Mouse (Mus musculus) G1E-ER4 (cell line): ENCODE results near the gene Faap20. TPM values are rescaled to one million over a fixed set of nuclear protein-coding genes. Genes with fewer than 3 reads are reported as not detected.

Source experiments
- GATA1 ChIP-seq: IDR thresholded peaks from one replicate; pipeline ENCODE4 v1.8.0; 2012; ENCODE audit warnings: low read length, inconsistent platforms
- polyA plus RNA-seq: library from polyadenylated mRNA; stranded (reverse); fragments of >175 nt; gene quantifications from 2 replicates; pipeline ENCODE4 v1.2.3, GENCODE M21; 2012

The Faap20 gene
- polyA plus RNA-seq, 1 experiment = 34.7 TPM

- no peak for TF ChIP-seq GATA1
These were observed 15.0 kb upstream of the Faap20 start for GRCm38 (mm10) chr4:155234371-155235310.

- TF ChIP-seq GATA1 = no peak
These were observed 14.1 kb upstream of the Faap20 start for GRCm38 (mm10) chr4:155235311-155236119.

GRCm38 (mm10) chr4:155236737-155237385 lies 12.7 kb upstream of the Faap20 start:
- no peak for TF ChIP-seq GATA1

GRCm38 (mm10) chr4:155238276-155238675 lies 11.3 kb upstream of the Faap20 start:
- no peak for TF ChIP-seq GATA1

- no peak for TF ChIP-seq GATA1
These were observed 10.1 kb upstream of the Faap20 start for GRCm38 (mm10) chr4:155239494-155239893.

GRCm38 (mm10) chr4:155241789-155242188 lies 7.8 kb upstream of the Faap20 start:
- no peak for TF ChIP-seq GATA1

GRCm38 (mm10) chr4:155242292-155242691 lies 7.3 kb upstream of the Faap20 start:
- no peak for TF ChIP-seq GATA1

- no peak for TF ChIP-seq GATA1
These were observed 6.4 kb upstream of the Faap20 start for GRCm38 (mm10) chr4:155243233-155243632.

GRCm38 (mm10) chr4:155245770-155246492 lies 3.7 kb upstream of the Faap20 start:
- no peak for TF ChIP-seq GATA1

- TF ChIP-seq GATA1 = no peak
These were observed 2.9 kb upstream of the Faap20 start for GRCm38 (mm10) chr4:155246691-155247105.

GRCm38 (mm10) chr4:155249257-155249647 lies 350 bp upstream of the Faap20 start:
- no peak for TF ChIP-seq GATA1

- no peak for TF ChIP-seq GATA1
These were observed 937 bp downstream of the Faap20 start for GRCm38 (mm10) chr4:155250361-155251117.

GRCm38 (mm10) chr4:155251147-155251546 lies 1.5 kb downstream of the Faap20 start:
- TF ChIP-seq GATA1 = no peak

- no peak for TF ChIP-seq GATA1
These were observed 2.7 kb downstream of the Faap20 start for GRCm38 (mm10) chr4:155252253-155252652.
